Mouse (Mus musculus) embryonic facial prominence, embryonic 12.5 days (tissue): Measurements from ENCODE around the gene Tut7. TPM values are rescaled to one million over a fixed set of nuclear protein-coding genes. Genes with fewer than 3 reads are reported as not detected.
"Not testable (repeated sequence)": the region's sequence is repeated elsewhere in the genome, so short reads cannot be mapped to it uniquely, and the experiment has no call there.

Experiments used
- ATAC-seq: fragments of 200-750 bp; cut with Nextera tagmentation; 2 replicates; pipeline ENCODE4 v1.8.0; 2017; ENCODE audit not compliant: insufficient number of reproducible peaks, insufficient read depth, low FRiP score, low TSS enrichment
- H3K27ac ChIP-seq: fragments of 300-500 bp; sonication (generic); 2 replicates; pipeline ENCODE4 v1.5.1; 2016; ENCODE audit warnings: mild to moderate bottlenecking
- H3K27me3 ChIP-seq: fragments of 300-500 bp; sonication (generic); 2 replicates; pipeline ENCODE4 v1.6.1; 2016; ENCODE audit warnings: mild to moderate bottlenecking, moderate library complexity
- H3K36me3 ChIP-seq: fragments of 300-500 bp; sonication (generic); 2 replicates; pipeline ENCODE4 v1.6.1; 2016; ENCODE audit warnings: mild to moderate bottlenecking
- H3K4me1 ChIP-seq: fragments of 300-500 bp; sonication (generic); 2 replicates; pipeline ENCODE4 v1.6.1; 2016
- H3K4me2 ChIP-seq: fragments of 300-500 bp; sonication (generic); replicated peaks from 2 replicates; pipeline ENCODE4 v1.6.1; 2016; ENCODE audit warnings: mild to moderate bottlenecking, moderate library complexity
- H3K4me3 ChIP-seq: fragments of 300-500 bp; sonication (generic); 2 replicates; pipeline ENCODE4 v1.5.1; 2016; ENCODE audit warnings: mild to moderate bottlenecking
- H3K9ac ChIP-seq: fragments of 300-500 bp; sonication (generic); 2 replicates; pipeline ENCODE4 v1.6.1; 2016; ENCODE audit warnings: mild to moderate bottlenecking, moderate library complexity
- H3K9me3 ChIP-seq: fragments of 300-500 bp; sonication (generic); 2 replicates; pipeline ENCODE4 v1.6.1; 2016; ENCODE audit warnings: mild to moderate bottlenecking, moderate library complexity
- WGBS: fragments of 180-500 bp; shearing (Covaris S2); methylation state at CpG from one replicate; pipeline ENCODE4 v1.1.7; 2016; 5-methylcytosine and 5-hydroxymethylcytosine counted together
- polyA plus RNA-seq: library from polyadenylated mRNA; unstranded; fragments of >200 nt; fragmentation: Nextera tagmentation; extraction: Ambion mirVana; gene quantifications from 2 replicates; pipeline ENCODE4 v1.2.1, GENCODE M21; 2016

Gene Tut7
- polyA plus RNA-seq, 1 experiment from 2014 or later, result 57.0 TPM

DNA sequence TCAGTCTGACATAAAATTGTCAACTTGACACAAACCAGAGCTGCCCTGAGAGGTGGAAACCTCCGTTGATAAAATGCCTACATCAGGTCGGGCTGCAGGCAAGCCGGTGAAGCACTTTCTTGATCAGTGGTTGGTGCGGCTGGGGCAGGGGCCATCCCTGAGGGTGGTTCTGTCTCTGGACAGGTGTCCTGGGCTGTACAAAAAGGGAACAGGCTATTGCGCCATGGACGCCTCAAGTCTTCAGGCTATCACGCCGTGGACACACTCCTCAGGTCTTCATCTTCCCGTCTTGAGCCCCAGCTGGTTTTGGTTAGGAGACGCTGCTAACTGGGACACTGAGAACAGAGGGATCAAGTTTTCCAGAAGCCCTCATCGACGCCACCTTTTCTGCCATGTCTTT lies 72.6 kb downstream of the Tut7 start:
- no peak overlapping the region for H3K9ac ChIP-seq
- H3K4me3 ChIP-seq, result no peak overlapping the region
- H3K4me2 ChIP-seq, result no peak overlapping the region
- ATAC-seq, result no peak
- no peak overlapping the region for H3K27ac ChIP-seq
- 47% methylated on average over 12 of the region's 12 CpGs for WGBS
- H3K4me1 ChIP-seq, result no peaks in the 10 kb centered on the region
- H3K27me3 ChIP-seq, result no peaks in the 10 kb centered on the region
- peaks cover 11% of the 10 kb centered on the region for H3K36me3 ChIP-seq
- H3K9me3 ChIP-seq, result no peaks in the 10 kb centered on the region

DNA sequence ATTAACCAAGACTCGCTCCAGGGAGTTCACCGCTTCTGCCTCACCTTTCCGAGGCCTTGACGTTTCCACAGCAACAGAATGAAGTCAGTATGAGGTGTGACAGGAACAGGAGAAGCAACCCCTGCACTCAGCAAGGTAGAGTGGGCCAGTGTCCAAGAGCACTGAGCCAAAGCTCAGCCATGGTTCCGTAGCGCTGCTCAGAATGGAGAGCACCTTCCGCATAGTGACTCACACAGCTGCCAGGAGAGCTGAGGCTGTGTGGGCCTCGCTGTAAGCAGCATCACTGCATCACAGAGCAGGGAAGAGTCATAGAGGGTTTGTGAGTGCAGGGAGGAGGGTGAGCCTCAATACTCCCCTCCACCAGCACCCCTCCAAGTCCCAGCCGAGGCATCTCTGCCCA lies 76.2 kb downstream of the Tut7 start, which contains the start of gene 1700014D04Rik:
TSS of gene 1700014D04Rik (minus strand) at position 42 of the 400 bp plus-strand sequence.
- Histone ChIP-seq H3K9ac (no peak within 1 kb of the TSS), H3K9me3 (no peaks in the 10 kb centered on the region), H3K4me3 (no peak within 1 kb of the TSS), H3K4me1 (no peaks in the 10 kb centered on the region), H3K27ac (no peak within 1 kb of the TSS), H3K27me3 (no peaks in the 10 kb centered on the region), H3K4me2 (no peak within 1 kb of the TSS), H3K36me3 (no peaks in the 10 kb centered on the region)
- 81% methylated on average over 9 of the region's 9 CpGs for WGBS
- ATAC-seq, result no peak

DNA sequence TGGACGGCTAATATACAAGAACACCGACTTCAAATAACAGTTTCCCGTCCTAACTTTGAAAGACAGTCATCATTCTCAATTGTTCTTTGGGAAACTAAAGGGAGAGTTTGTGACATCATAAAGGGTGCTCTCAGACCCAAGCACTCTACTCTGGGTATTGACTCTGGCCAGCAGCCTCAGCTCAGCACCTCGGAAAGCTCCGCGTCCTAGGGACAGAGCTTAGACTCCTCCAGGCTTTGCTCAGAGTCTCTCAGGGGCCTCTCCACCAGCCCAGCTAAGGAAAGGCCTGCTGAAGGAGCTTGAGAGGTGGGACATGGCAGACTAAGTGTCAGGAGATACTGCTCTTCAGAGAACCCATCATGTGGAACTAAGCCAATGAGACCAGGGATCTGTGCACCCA lies 76.8 kb downstream of the Tut7 start:
- no peaks in the 10 kb centered on the region for H3K27me3 ChIP-seq
- 72% methylated on average over 5 of the region's 6 CpGs for WGBS
- H3K4me2 ChIP-seq, result no peak overlapping the region
- H3K9ac ChIP-seq, result no peak overlapping the region
- H3K4me3 ChIP-seq, result no peak overlapping the region
- H3K27ac ChIP-seq, result no peak overlapping the region
- no peaks in the 10 kb centered on the region for H3K4me1 ChIP-seq
- no peaks in the 10 kb centered on the region for H3K9me3 ChIP-seq
- H3K36me3 ChIP-seq, result no peaks in the 10 kb centered on the region
- ATAC-seq, result no peak

DNA sequence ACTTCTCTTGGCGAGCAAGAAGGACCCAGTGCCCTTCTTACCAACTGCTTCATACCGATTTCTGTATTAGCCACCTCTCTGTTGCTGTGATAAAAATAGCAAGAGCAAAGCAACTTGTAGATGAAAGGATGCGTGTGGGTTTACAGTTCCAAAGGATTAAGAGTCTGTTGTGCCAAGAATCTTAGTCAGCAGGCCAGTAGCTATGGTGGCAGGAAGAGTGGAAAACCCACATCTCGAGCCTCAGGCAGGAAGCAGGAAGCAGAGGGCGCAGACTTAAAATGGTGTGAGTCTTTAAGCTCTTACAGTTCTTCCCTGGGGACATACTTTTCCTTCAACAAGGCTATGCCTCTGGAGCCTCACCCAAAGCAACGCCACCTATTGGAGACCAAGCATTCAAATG lies 77.5 kb downstream of the Tut7 start:
- no peak for ATAC-seq
- Histone ChIP-seq H3K4me3 (no peak overlapping the region), H3K4me1 (no peaks in the 10 kb centered on the region), H3K9ac (no peak overlapping the region), H3K9me3 (no peaks in the 10 kb centered on the region), H3K4me2 (no peak overlapping the region), H3K27ac (no peak overlapping the region), H3K27me3 (no peaks in the 10 kb centered on the region), H3K36me3 (no peaks in the 10 kb centered on the region)
- WGBS, result 84% methylated on average over 6 of the region's 6 CpGs

DNA sequence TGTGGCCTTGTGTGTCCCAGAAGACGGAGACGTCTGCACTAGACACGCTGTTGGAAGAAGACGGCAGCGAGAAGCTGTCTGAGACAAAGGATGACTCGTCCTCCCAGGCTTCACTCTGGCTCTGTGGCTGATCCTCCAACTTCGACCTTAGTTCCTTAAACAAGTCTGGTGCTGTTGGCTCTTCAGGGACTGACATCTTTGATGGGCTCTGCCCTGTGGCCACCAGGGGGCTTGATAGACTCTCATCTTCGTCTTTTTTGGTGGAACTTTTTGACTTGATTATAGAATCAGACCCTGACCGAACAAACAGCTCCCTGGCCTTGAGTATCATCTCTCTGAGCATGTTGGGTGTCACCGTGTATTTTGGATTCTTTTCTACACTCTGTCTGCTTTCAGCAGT lies 81.2 kb downstream of the Tut7 start:
- Histone ChIP-seq H3K4me3 (no peak overlapping the region), H3K4me2 (no peak overlapping the region), H3K27ac (no peak overlapping the region), H3K9me3 (no peaks in the 10 kb centered on the region), H3K36me3 (no peaks in the 10 kb centered on the region), H3K27me3 (no peaks in the 10 kb centered on the region), H3K4me1 (no peaks in the 10 kb centered on the region), H3K9ac (no peak overlapping the region)
- WGBS, result 75% methylated on average over 10 of the region's 10 CpGs
- ATAC-seq, result no peak

DNA sequence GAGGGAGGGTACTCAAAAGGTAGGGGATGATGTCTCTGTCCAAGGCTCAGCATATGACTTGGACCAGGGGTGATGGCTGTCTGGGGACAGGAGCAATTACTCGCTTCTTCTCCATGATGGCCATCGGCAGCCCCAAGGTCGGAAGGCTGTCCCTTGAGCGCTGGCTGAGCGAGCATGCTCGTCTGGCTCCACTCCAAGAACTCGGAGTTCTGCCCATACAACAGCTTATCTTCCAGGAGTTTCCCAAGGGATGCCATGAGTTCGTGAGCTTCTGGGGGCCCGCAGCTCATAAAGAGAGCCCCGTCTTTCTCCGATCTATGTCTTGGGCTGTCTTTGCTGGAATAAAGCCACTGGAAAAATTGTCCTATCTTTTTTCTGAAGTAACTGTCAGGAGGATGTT lies 81.9 kb downstream of the Tut7 start:
- Histone ChIP-seq H3K9ac (no peak overlapping the region), H3K27ac (no peak overlapping the region), H3K27me3 (no peaks in the 10 kb centered on the region), H3K9me3 (no peaks in the 10 kb centered on the region), H3K4me3 (no peak overlapping the region), H3K36me3 (no peaks in the 10 kb centered on the region), H3K4me2 (no peak overlapping the region), H3K4me1 (no peaks in the 10 kb centered on the region)
- no peak for ATAC-seq
- 91% methylated on average over 11 of the region's 11 CpGs for WGBS

DNA sequence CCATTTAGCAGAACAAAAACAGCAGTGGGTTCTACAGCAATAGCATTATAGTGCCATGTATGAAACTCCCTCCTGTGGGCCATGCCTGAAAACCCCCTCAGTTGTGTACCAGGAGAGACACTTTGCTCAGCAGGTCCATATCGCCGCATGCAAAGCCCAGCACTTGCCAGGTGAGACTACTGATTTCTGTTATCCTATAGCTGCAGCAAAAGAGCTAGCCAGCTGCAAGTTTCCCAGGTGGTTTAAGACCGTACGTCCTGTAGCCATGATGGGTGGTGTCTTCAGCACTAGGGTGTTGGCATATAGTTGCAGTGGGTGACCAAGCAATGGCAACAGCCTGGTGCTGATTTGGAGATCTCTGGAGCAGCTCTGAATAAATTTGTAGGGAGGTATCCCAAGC lies 83.5 kb downstream of the Tut7 start:
- Histone ChIP-seq H3K4me3 (no peak overlapping the region), H3K4me1 (no peaks in the 10 kb centered on the region), H3K27me3 (no peaks in the 10 kb centered on the region), H3K9ac (no peak overlapping the region), H3K36me3 (no peaks in the 10 kb centered on the region), H3K9me3 (no peaks in the 10 kb centered on the region), H3K27ac (no peak overlapping the region), H3K4me2 (no peak overlapping the region)
- WGBS, result 91% methylated on average over 4 of the region's 4 CpGs
- ATAC-seq, result no peak

DNA sequence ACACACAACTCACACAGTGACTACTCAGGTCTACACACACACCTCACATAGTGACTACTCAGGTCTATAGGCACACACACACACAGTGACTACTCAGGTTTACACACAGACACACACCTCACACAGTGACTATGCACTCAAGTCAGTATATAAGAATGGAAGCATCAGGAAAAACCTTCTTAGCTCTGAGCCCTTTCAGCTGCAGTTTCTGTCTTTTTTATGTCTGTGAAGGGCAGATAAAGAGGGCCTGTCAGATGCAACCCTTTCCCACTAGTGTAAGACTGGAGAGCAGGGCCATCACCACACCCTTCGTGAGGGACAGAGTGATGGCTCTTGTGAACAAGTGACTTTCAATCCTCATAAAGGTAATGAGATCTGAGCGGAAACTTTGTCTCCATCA lies 84.5 kb downstream of the Tut7 start:
- no peaks in the 10 kb centered on the region for H3K9me3 ChIP-seq
- H3K36me3 ChIP-seq, result no peaks in the 10 kb centered on the region
- no peak for ATAC-seq
- no peak overlapping the region for H3K9ac ChIP-seq
- no peak overlapping the region for H3K4me3 ChIP-seq
- H3K4me2 ChIP-seq, result no peak overlapping the region
- H3K27me3 ChIP-seq, result no peaks in the 10 kb centered on the region
- WGBS, result 84% methylated on average over 2 of the region's 2 CpGs
- H3K27ac ChIP-seq, result no peak overlapping the region
- H3K4me1 ChIP-seq, result no peaks in the 10 kb centered on the region

DNA sequence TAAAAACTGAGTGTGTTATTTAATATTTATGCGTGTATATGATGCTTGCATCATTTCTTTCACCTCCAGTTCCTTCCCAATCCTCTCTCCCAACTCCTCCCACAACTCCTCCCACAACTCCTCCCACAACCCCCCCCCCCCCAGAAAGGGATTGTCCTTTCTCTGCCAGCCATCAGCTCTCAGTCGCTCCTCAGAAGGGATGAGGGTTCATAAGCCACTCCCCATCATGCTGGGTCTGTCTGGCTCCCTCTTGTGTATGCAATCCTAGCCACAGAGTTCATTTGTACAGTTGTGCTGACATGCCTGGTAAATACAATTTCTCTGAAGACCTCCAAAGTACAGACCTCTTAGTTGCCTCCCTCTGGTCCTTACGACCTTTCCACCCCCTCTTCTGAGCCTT lies 87.8 kb downstream of the Tut7 start:
- H3K9me3 ChIP-seq, result no peaks in the 10 kb centered on the region
- no peak overlapping the region for H3K4me2 ChIP-seq
- no peaks in the 10 kb centered on the region for H3K4me1 ChIP-seq
- H3K9ac ChIP-seq, result no peak overlapping the region
- no peak overlapping the region for H3K27ac ChIP-seq
- 25% methylated on average over 3 of the region's 3 CpGs for WGBS
- no peak for ATAC-seq
- no peak overlapping the region for H3K4me3 ChIP-seq
- no peaks in the 10 kb centered on the region for H3K27me3 ChIP-seq
- H3K36me3 ChIP-seq, result no peaks in the 10 kb centered on the region

DNA sequence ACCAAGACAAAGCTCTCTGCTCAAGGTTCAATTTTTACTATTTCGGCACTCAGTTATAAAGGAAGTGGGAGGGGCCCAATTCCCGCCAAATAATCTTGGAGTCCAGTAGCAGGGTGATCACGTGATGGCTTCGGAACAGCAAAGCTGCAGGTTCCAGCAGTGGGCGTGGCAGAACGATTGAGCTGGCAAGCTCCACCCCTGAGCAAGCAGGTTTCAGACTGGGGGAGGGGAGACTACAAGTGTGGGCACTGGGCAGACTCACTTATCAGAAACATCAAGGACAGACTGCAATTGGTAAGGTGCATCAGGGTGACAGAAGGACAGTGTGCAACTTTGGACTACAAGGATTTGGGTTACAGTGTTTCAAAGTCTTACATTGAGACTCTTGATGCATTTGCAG lies 88.6 kb downstream of the Tut7 start:
- not testable (repeated sequence) for H3K4me2 ChIP-seq, H3K9ac ChIP-seq, H3K4me3 ChIP-seq, H3K9me3 ChIP-seq, H3K4me1 ChIP-seq, ATAC-seq, H3K36me3 ChIP-seq, H3K27me3 ChIP-seq, H3K27ac ChIP-seq
- WGBS, result 34% methylated on average over 6 of the region's 6 CpGs

DNA sequence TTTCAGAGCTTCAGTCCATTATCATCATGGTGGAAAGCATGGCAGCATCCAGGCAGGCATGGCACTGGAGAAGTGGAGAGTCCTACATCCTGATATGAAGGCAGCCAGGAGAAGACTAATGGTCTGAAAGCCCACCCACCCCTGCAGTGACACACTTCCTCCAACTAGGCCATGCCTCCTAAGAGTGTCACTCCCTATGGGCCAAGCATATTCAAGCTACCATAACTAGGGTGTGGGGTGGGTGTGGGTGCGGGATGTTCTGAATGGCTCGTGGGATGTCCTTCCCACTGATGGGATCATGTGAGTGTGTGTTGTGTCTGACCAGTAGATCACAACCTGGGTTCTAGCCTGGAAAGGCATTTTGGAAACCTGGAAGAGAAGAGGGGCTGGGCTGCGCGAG lies 89.0 kb downstream of the Tut7 start:
- Histone ChIP-seq H3K27ac (no peak overlapping the region), H3K4me2 (no peak overlapping the region), H3K36me3 (no peaks in the 10 kb centered on the region), H3K4me3 (no peak overlapping the region), H3K27me3 (no peaks in the 10 kb centered on the region), H3K4me1 (no peaks in the 10 kb centered on the region), H3K9me3 (no peaks in the 10 kb centered on the region), H3K9ac (no peak overlapping the region)
- WGBS, result 73% methylated on average over 4 of the region's 4 CpGs
- no peak for ATAC-seq

DNA sequence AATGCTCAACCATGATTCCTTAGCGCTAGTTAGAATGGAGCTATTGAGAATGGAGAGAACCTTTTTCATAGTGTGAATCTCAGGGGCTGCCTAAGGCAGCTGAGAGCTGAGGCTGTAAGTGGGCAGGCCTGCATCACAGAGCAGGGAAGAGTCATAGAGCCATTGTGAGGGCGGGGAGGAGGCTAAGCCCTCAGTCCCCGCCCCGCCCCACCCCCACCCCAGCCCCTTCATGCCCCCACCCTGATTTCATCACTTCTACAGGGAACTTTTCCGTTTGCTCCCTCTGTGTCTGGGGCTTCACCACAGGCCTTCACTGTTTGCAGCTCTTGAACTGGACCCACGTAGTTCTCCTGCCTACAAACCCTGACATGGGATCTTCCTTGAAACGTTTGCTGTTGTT lies 91.3 kb downstream of the Tut7 start, which contains the start of gene Spata31d1d:
TSS of gene Spata31d1d (minus strand) at position 101 of the 400 bp plus-strand sequence.
- Histone ChIP-seq H3K27me3 (0 out of 2 replicates have a peak, but pooled peaks cover 3% of the 10 kb centered on the region), H3K4me1 (no peaks in the 10 kb centered on the region), H3K4me3 (no peak within 1 kb of the TSS), H3K27ac (no peak within 1 kb of the TSS), H3K36me3 (no peaks in the 10 kb centered on the region), H3K9ac (no peak within 1 kb of the TSS), H3K4me2 (no peak within 1 kb of the TSS), H3K9me3 (no peaks in the 10 kb centered on the region)
- no peak for ATAC-seq
- WGBS, result 40% methylated on average over 7 of the region's 7 CpGs
